Mouse (Mus musculus) stomach, postnatal 0 days (tissue): ENCODE measurements around the gene Pgs1.

Experiments
- CTCF ChIP-seq: IDR thresholded peaks from 2 replicates; pipeline ENCODE4 v1.5.1; 2016; ENCODE audit warnings: antibody characterized with exemption, low read depth, mild to moderate bottlenecking, moderate library complexity
- EP300 ChIP-seq: optimal IDR thresholded peaks from 2 replicates; pipeline ENCODE3; 2016; ENCODE audit warnings: antibody characterized with exemption

GRCm38 (mm10) chr11:118060038-118060437 lies 73.9 kb downstream of the Pgs1 start:
- no peak for TF ChIP-seq CTCF
- no peak for TF ChIP-seq EP300
